Mouse (Mus musculus): ENCODE measurements around the gene Sh2d5. TPM values are rescaled to one million over a fixed set of nuclear protein-coding genes. Genes with fewer than 3 reads are reported as not detected.
A peak's percentile ranks its signal among the peaks of the same experiment; 100 is the strongest.

The Sh2d5 gene
- polyA plus RNA-seq, 1 experiment: 4.7 TPM

GRCm38 (mm10) chr4:138216200-138216890 lies 33.9 kb upstream of the Sh2d5 start, which contains the start of gene Hp1bp3:
Gene Hp1bp3 (plus strand): TSS chr4:138216296.
- under 1% methylated on average over 84 of the region's 84 CpGs for WGBS
- peak within 1 kb of the TSS; percentile 80 for H3K4me3 ChIP-seq (ENCODE audit: control insufficient read depth, insufficient read depth, low read length)
- H3K27ac ChIP-seq (ENCODE audit: control insufficient read depth, insufficient read depth, low read length): peak within 1 kb of the TSS; percentile 77
- no peaks in the 10 kb centered on the region for H3K36me3 ChIP-seq (ENCODE audit: control insufficient read depth, insufficient read depth, low read length)
- TF ChIP-seq CTCF (IDR thresholded peaks at IDR 0.05; ENCODE audit: borderline replicate concordance, control insufficient read depth, extremely low read depth, insufficient read depth, low read length, poor library complexity): no peak
- TF ChIP-seq POLR2A (IDR thresholded peaks at IDR 0.05; ENCODE audit: control insufficient read depth, extremely low read depth, insufficient read depth, low read length, poor library complexity): peak; percentile 59
- peak; percentile 84 for DNase-seq
- no peaks in the 10 kb centered on the region for H3K27me3 ChIP-seq (ENCODE audit: control insufficient read depth, insufficient read depth, low read length)
- peaks cover 23% of the 10 kb centered on the region for H3K4me1 ChIP-seq (replicated peaks; ENCODE audit: control insufficient read depth, insufficient read depth, low read length)

GRCm38 (mm10) chr4:138216891-138217392 lies 33.3 kb upstream of the Sh2d5 start:
- Histone ChIP-seq H3K36me3 (ENCODE audit: control insufficient read depth, insufficient read depth, low read length) (no peaks in the 10 kb centered on the region), H3K27me3 (ENCODE audit: control insufficient read depth, insufficient read depth, low read length) (no peaks in the 10 kb centered on the region), H3K27ac (ENCODE audit: control insufficient read depth, insufficient read depth, low read length) (peak overlapping the region; percentile 59), H3K4me1 (replicated peaks; ENCODE audit: control insufficient read depth, insufficient read depth, low read length) (peaks cover 26% of the 10 kb centered on the region), H3K4me3 (ENCODE audit: control insufficient read depth, insufficient read depth, low read length) (peak overlapping the region; percentile 80)
- DNase-seq: peak; percentile 98
- peak; percentile 80 for TF ChIP-seq POLR2A (IDR thresholded peaks at IDR 0.05; ENCODE audit: control insufficient read depth, extremely low read depth, insufficient read depth, low read length, poor library complexity)
- TF ChIP-seq CTCF (IDR thresholded peaks at IDR 0.05; ENCODE audit: borderline replicate concordance, control insufficient read depth, extremely low read depth, insufficient read depth, low read length, poor library complexity): no peak
- under 1% methylated on average over 68 of the region's 68 CpGs for WGBS

DNA sequence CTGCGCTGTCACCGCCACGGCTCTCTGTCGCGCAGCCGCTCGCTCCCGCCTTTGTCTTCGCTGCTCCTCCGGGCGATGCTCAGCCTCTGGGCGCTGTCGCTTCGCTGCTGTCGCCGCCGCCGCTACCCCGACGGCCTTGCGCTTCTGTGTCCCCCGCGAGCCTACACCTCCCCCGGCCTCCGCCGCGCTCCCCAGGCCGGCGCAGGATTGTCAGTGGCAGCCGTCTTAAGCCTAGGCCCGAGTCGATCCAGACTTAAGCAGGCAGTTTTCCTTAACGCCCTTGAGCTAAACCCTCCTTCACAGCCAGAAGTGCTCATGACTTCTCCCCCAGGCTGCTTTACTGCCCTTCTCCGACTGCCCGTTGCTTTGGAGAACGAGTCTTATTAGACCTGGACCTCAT lies 32.8 kb upstream of the Sh2d5 start:
- Histone ChIP-seq H3K4me1 (replicated peaks; ENCODE audit: control insufficient read depth, insufficient read depth, low read length) (peaks cover 31% of the 10 kb centered on the region), H3K36me3 (ENCODE audit: control insufficient read depth, insufficient read depth, low read length) (no peaks in the 10 kb centered on the region), H3K27me3 (ENCODE audit: control insufficient read depth, insufficient read depth, low read length) (no peaks in the 10 kb centered on the region), H3K27ac (ENCODE audit: control insufficient read depth, insufficient read depth, low read length) (peak overlapping the region; percentile 59), H3K4me3 (ENCODE audit: control insufficient read depth, insufficient read depth, low read length) (peak overlapping the region; percentile 80)
- no peak for TF ChIP-seq POLR2A (IDR thresholded peaks at IDR 0.05; ENCODE audit: control insufficient read depth, extremely low read depth, insufficient read depth, low read length, poor library complexity)
- no peak for TF ChIP-seq CTCF (IDR thresholded peaks at IDR 0.05; ENCODE audit: borderline replicate concordance, control insufficient read depth, extremely low read depth, insufficient read depth, low read length, poor library complexity)
- WGBS: 1% methylated on average over 36 of the region's 36 CpGs
- no peak for DNase-seq

DNA sequence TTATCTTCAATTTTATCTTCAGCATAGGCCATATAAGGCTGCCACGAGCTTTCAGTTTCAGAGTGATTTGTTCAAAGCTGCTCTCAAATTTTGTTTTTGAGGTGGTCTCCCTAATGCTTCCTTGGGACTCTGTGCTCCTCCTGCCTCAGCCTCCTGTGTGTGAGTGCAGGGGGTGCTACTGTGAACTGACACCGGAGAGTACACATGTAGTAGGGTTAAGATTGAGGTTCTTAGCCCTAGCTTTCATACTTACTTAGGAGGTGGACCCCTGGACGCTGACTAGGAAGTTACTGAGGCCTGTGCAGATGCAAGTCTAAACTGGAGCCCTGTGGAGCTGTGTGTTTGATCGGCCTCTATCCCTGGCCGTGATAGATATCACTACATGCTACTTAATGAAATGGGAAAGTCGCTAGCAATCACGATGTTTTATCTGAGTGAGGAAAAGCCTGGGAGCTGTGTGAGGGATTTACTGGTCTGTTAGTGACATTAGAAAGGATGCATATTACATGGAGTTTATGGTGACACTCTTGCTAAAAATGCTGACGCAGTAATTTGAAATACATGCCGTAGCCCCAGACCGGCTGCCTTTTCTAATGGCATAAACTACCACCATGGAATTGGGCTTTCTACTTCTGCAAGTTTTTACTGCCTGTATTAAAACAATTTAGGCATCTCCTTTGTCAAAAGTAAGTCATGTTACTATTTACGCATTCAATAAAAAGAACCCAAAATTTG lies 32.1 kb upstream of the Sh2d5 start:
- 44% methylated on average over 11 of the region's 11 CpGs for WGBS
- peak overlapping the region; percentile 80 for H3K4me3 ChIP-seq (ENCODE audit: control insufficient read depth, insufficient read depth, low read length)
- no peaks in the 10 kb centered on the region; the same call in 1 of the 2 replicates for H3K36me3 ChIP-seq (ENCODE audit: control insufficient read depth, insufficient read depth, low read length)
- H3K27me3 ChIP-seq (ENCODE audit: control insufficient read depth, insufficient read depth, low read length): no peaks in the 10 kb centered on the region
- no peak for DNase-seq
- peak overlapping the region; percentile 43; the same call in 1 of the 2 replicates for H3K27ac ChIP-seq (ENCODE audit: control insufficient read depth, insufficient read depth, low read length)
- H3K4me1 ChIP-seq (replicated peaks; ENCODE audit: control insufficient read depth, insufficient read depth, low read length): peaks cover 35% of the 10 kb centered on the region
- no peak for TF ChIP-seq CTCF (IDR thresholded peaks at IDR 0.05; ENCODE audit: borderline replicate concordance, control insufficient read depth, extremely low read depth, insufficient read depth, low read length, poor library complexity)
- TF ChIP-seq POLR2A (IDR thresholded peaks at IDR 0.05; ENCODE audit: control insufficient read depth, extremely low read depth, insufficient read depth, low read length, poor library complexity): no peak

DNA sequence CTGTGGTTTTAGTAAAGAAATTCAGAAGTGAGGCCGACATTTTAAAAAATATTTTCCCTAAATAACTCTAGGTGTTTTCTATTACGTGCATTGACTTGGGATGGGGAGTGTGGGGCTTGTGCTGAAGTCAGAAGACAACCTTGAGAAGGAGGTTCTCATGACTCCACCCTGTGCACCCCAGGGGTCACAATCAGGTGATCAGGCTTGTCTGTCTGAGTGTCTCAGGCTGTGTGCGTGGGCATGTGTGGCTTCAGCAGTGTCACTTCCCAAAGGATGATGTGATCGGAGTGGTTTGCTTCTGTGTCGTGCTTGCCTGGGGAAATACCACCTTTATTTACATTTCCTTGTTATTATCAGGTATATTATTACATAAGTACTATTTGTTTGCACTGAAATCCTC lies 30.9 kb upstream of the Sh2d5 start:
- Histone ChIP-seq H3K27ac (ENCODE audit: control insufficient read depth, insufficient read depth, low read length) (no peak overlapping the region), H3K4me1 (replicated peaks; ENCODE audit: control insufficient read depth, insufficient read depth, low read length) (peaks cover 38% of the 10 kb centered on the region), H3K36me3 (ENCODE audit: control insufficient read depth, insufficient read depth, low read length) (peaks cover 8% of the 10 kb centered on the region), H3K4me3 (ENCODE audit: control insufficient read depth, insufficient read depth, low read length) (no peak overlapping the region), H3K27me3 (ENCODE audit: control insufficient read depth, insufficient read depth, low read length) (no peaks in the 10 kb centered on the region)
- TF ChIP-seq CTCF (IDR thresholded peaks at IDR 0.05; ENCODE audit: borderline replicate concordance, control insufficient read depth, extremely low read depth, insufficient read depth, low read length, poor library complexity) (no peak), POLR2A (IDR thresholded peaks at IDR 0.05; ENCODE audit: control insufficient read depth, extremely low read depth, insufficient read depth, low read length, poor library complexity) (no peak)
- 43% methylated on average over 5 of the region's 5 CpGs for WGBS
- DNase-seq: no peak

DNA sequence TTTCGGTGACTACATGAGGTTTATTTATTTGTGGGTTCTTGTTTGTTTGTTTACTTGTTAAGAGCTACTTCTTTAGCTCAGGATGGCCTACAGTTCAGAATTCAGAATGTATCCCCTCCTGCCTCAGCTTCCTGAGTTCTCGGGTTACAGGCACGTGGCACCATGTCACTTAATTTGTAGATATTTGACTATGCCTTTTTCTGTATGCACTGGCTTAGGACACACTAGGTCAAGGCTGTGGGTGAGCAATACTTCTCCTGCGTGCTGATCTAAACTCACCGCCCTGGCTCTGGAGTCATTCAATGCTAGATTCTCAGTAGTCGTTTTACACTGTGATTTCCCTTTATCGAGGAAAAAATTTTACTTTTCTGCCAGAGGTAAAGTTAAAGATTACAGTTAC lies 29.4 kb upstream of the Sh2d5 start:
- 34% methylated on average over 7 of the region's 7 CpGs for WGBS
- Histone ChIP-seq H3K27me3 (ENCODE audit: control insufficient read depth, insufficient read depth, low read length) (no peaks in the 10 kb centered on the region), H3K4me3 (ENCODE audit: control insufficient read depth, insufficient read depth, low read length) (no peak overlapping the region), H3K27ac (ENCODE audit: control insufficient read depth, insufficient read depth, low read length) (peak overlapping the region; percentile 16; the same call in 1 of the 2 replicates), H3K4me1 (replicated peaks; ENCODE audit: control insufficient read depth, insufficient read depth, low read length) (peaks cover 35% of the 10 kb centered on the region), H3K36me3 (ENCODE audit: control insufficient read depth, insufficient read depth, low read length) (peaks cover 22% of the 10 kb centered on the region)
- TF ChIP-seq POLR2A (IDR thresholded peaks at IDR 0.05; ENCODE audit: control insufficient read depth, extremely low read depth, insufficient read depth, low read length, poor library complexity) (no peak), CTCF (IDR thresholded peaks at IDR 0.05; ENCODE audit: borderline replicate concordance, control insufficient read depth, extremely low read depth, insufficient read depth, low read length, poor library complexity) (no peak)
- no peak for DNase-seq

All from thymus, adult 2 months (tissue).